Mouse (Mus musculus): ENCODE measurements at regions not wholly inside any gene's neighbourhood (a gene's known extent, or its start where the extent isn't known, plus 50 kb on each side); places are given as distances from the start of the nearest gene placed in this dataset.

DNA sequence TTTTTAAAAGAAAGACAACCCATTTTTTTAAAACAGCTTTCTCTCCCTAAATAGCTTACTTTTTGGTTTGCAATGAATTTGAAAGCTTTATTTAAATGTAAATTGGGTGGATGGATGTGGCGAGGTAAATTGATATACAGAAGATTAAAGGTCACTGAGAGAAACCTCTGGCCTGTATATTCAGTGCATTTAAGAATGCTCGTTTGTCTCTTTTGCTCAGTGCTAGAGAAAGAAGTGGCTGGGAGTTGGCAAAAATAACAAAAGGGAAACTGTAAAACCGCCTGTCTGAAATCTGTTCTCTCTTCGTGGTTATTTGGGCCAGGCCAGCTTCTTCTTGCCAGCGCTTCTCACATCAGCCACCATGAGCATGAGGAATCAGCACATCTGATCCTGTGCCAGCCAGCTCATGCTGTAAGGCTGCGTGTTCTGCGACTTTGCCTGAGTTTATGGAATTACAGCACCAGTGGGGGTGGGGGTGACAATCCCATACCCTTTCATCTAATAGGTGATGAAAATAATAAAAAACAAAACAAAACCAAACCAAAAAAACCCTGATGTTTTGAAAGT is 62.7 kb upstream of the Cul1 start:
- TF ChIP-seq MYOD1 (IDR thresholded peaks at IDR 0.05; ENCODE audit: control insufficient read depth in 1 of 3, insufficient read length in 2 of 3, low read depth in 2 of 3) (no peak), USF1 (IDR thresholded peaks at IDR 0.05; ENCODE audit: low read depth) (no peak), POLR2A (IDR thresholded peaks at IDR 0.05; ENCODE audit: insufficient read length, low read depth) (no peak), REST (IDR thresholded peaks at IDR 0.05; ENCODE audit: insufficient read depth, insufficient read length) (no peak), MAX (IDR thresholded peaks at IDR 0.05; ENCODE audit: low read depth) (no peak), POLR2AphosphoS2 (IDR thresholded peaks at IDR 0.05; ENCODE audit: insufficient read length, low read depth) (no peak), SRF (IDR thresholded peaks at IDR 0.05; ENCODE audit: control insufficient read depth, insufficient read length, low read depth) (no peak), CEBPB (IDR thresholded peaks at IDR 0.05; ENCODE audit: insufficient read depth, poor library complexity, severe bottlenecking) (no peak)
- Histone ChIP-seq H3K36me3 (ENCODE audit: control insufficient read depth, insufficient read depth) (no peaks in the 10 kb centered on the region), H3ac (ENCODE audit: control insufficient read depth, insufficient read length) (no peak overlapping the region), H3K4me2 (ENCODE audit: low read depth) (peak overlapping the region; percentile 36), H3K27me3 (ENCODE audit: control insufficient read depth, insufficient read depth, insufficient read length) (no peaks in the 10 kb centered on the region), H3K4me3 (no peak overlapping the region), H3K79me2 (ENCODE audit: control insufficient read depth, insufficient read depth) (no peaks in the 10 kb centered on the region)

- Histone ChIP-seq H3K4me2 (ENCODE audit: low read depth) (peak overlapping the region; percentile 36), H3K36me3 (ENCODE audit: control insufficient read depth, insufficient read depth) (no peaks in the 10 kb centered on the region), H3K27me3 (ENCODE audit: control insufficient read depth, insufficient read depth, insufficient read length) (no peaks in the 10 kb centered on the region), H3K4me3 (no peak overlapping the region), H3ac (ENCODE audit: control insufficient read depth, insufficient read length) (no peak overlapping the region), H3K79me2 (ENCODE audit: control insufficient read depth, insufficient read depth) (no peaks in the 10 kb centered on the region)
- TF ChIP-seq REST (IDR thresholded peaks at IDR 0.05; ENCODE audit: insufficient read depth, insufficient read length) (no peak), USF1 (IDR thresholded peaks at IDR 0.05; ENCODE audit: low read depth) (no peak), POLR2A (IDR thresholded peaks at IDR 0.05; ENCODE audit: insufficient read length, low read depth) (no peak), SRF (IDR thresholded peaks at IDR 0.05; ENCODE audit: control insufficient read depth, insufficient read length, low read depth) (no peak), MYOG (IDR thresholded peaks at IDR 0.05; ENCODE audit: control insufficient read depth in 1 of 3, insufficient read depth in 1 of 3, insufficient read length in 2 of 3, low read depth in 2 of 3) (no peak), TCF3 (IDR thresholded peaks at IDR 0.05; ENCODE audit: insufficient read length, low read depth) (no peak)
Measured at GRCm38 (mm10) chr6:47391014-47391802, 62.0 kb upstream of the Cul1 start.

DNA sequence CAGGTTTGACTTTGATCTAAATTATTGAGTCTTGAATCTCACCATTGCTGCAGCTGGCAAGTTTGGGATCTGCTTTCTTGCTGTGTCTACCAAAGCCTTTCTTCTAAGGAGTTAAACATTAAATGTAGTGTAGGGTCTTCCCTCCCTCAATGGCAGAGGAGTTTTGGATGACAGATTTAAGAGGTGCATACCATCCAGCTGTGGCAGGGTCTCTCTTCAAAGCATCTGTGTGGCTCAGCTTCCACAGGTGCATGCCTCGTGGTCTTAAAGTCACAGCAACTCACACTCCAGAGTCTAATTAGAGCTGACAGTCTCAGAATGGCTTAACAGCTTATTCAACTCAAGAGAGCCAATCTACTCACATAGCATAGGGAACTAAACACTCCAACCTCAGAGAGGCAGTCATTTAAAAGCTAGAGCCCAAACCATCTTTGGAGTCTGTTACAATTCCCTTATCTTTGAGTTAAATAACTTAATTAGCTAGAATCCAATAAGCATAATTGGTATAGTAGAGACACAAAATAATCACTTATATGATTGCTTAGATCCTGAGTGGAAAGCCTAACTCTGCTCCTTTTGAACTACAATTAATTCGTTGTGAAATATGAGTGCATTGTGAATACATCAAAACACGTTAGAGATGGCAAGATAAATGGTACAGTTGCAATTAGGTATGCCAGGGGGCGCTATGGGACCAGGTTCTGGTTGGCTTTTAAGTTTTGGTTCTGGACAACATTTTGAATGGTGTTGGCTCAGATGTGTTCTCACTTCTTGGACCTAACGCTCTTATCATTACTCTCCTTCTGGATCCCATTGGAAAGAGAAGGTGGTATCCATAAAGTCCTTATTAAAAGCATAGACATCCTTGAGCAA is 57.5 kb upstream of the Cul1 start:
- Histone ChIP-seq H3K27me3 (ENCODE audit: control insufficient read depth, insufficient read depth, insufficient read length) (peaks cover 5% of the 10 kb centered on the region), H3K36me3 (ENCODE audit: control insufficient read depth, insufficient read depth) (no peaks in the 10 kb centered on the region), H3K79me2 (ENCODE audit: control insufficient read depth, insufficient read depth) (no peaks in the 10 kb centered on the region), H3K4me3 (no peak overlapping the region), H3K4me2 (ENCODE audit: low read depth) (no peak overlapping the region), H3ac (ENCODE audit: control insufficient read depth, insufficient read length) (no peak overlapping the region)
- TF ChIP-seq USF1 (IDR thresholded peaks at IDR 0.05; ENCODE audit: low read depth), result no peak
- TF ChIP-seq MAX (IDR thresholded peaks at IDR 0.05; ENCODE audit: low read depth), result no peak
- no peak for TF ChIP-seq POLR2A (IDR thresholded peaks at IDR 0.05; ENCODE audit: insufficient read length, low read depth)
- TF ChIP-seq MYOD1 (IDR thresholded peaks at IDR 0.05; ENCODE audit: control insufficient read depth in 1 of 3, insufficient read length in 2 of 3, low read depth in 2 of 3), result no peak
- no peak for TF ChIP-seq SRF (IDR thresholded peaks at IDR 0.05; ENCODE audit: control insufficient read depth, insufficient read length, low read depth)
- TF ChIP-seq MYOG (IDR thresholded peaks at IDR 0.05; ENCODE audit: control insufficient read depth in 1 of 3, insufficient read depth in 1 of 3, insufficient read length in 2 of 3, low read depth in 2 of 3), result no peak
- no peak for TF ChIP-seq CEBPB (IDR thresholded peaks at IDR 0.05; ENCODE audit: insufficient read depth, poor library complexity, severe bottlenecking)
- no peak for TF ChIP-seq POLR2AphosphoS2 (IDR thresholded peaks at IDR 0.05; ENCODE audit: insufficient read length, low read depth)
- no peak for TF ChIP-seq TCF12 (IDR thresholded peaks at IDR 0.05; ENCODE audit: insufficient read depth, poor library complexity, severe bottlenecking)
- no peak for TF ChIP-seq REST (IDR thresholded peaks at IDR 0.05; ENCODE audit: insufficient read depth, insufficient read length)

All from myocyte (in vitro differentiated cells).